Mouse (Mus musculus) embryonic facial prominence, embryonic 11.5 days (tissue): ENCODE results near the gene Stx7. TPM values are rescaled to one million over a fixed set of nuclear protein-coding genes. Genes with fewer than 3 reads are reported as not detected.
A peak's percentile ranks its signal among the peaks of the same experiment; 100 is the strongest.
"Not testable (repeated sequence)": the region's sequence is repeated elsewhere in the genome, so short reads cannot be mapped to it uniquely, and the experiment has no call there.

ENCODE experiments used
- ATAC-seq: fragments of 200-750 bp; cut with Nextera tagmentation; replicated peaks from 2 replicates; pipeline ENCODE4 v1.8.0; 2017; ENCODE audit warnings: low read depth; ENCODE audit not compliant: insufficient number of reproducible peaks, low FRiP score, low TSS enrichment
- DNase-seq: peaks from one replicate; pipeline ENCODE4 v3.0.0-alpha.2; 2015; ENCODE audit warnings: low spot score
- H3K27ac ChIP-seq: fragments of 300-500 bp; sonication (generic); replicated peaks from 2 replicates; pipeline ENCODE4 v1.5.1; 2014; ENCODE audit warnings: mild to moderate bottlenecking, low read depth, low read length, control low read depth
- H3K27me3 ChIP-seq: fragments of 300-500 bp; sonication (generic); 2 replicates; pipeline ENCODE4 v1.6.1; 2014; ENCODE audit warnings: mild to moderate bottlenecking, low read length, moderate library complexity, mixed read lengths; ENCODE audit not compliant: control insufficient read depth, insufficient read depth
- H3K36me3 ChIP-seq: fragments of 300-500 bp; sonication (generic); replicated peaks from 2 replicates; pipeline ENCODE4 v1.6.1; 2014; ENCODE audit warnings: low read depth, mild to moderate bottlenecking, low read length, moderate library complexity, mixed read lengths; ENCODE audit not compliant: control insufficient read depth, insufficient read depth
- H3K4me1 ChIP-seq: fragments of 300-500 bp; sonication (generic); 2 replicates; pipeline ENCODE4 v1.6.1; 2014; ENCODE audit warnings: low read length, mixed read lengths; ENCODE audit not compliant: control insufficient read depth, insufficient read depth
- H3K4me2 ChIP-seq: fragments of 300-500 bp; sonication (generic); 2 replicates; pipeline ENCODE4 v1.6.1; 2014; ENCODE audit warnings: low read depth, mild to moderate bottlenecking, control low read depth, low read length, moderate library complexity
- H3K4me3 ChIP-seq: fragments of 300-500 bp; sonication (generic); 2 replicates; pipeline ENCODE4 v1.5.1; 2014; ENCODE audit warnings: low read depth, low read length, control low read depth
- H3K9ac ChIP-seq: fragments of 300-500 bp; sonication (generic); replicated peaks from 2 replicates; pipeline ENCODE4 v1.6.1; 2014; ENCODE audit warnings: mild to moderate bottlenecking, control low read depth, low read length
- H3K9me3 ChIP-seq: fragments of 300-500 bp; sonication (generic); replicated peaks from 2 replicates; pipeline ENCODE4 v1.6.1; 2016; ENCODE audit warnings: mild to moderate bottlenecking, low read length, inconsistent platforms, mixed read lengths; ENCODE audit not compliant: control insufficient read depth
- WGBS: fragments of 180-500 bp; shearing (Covaris S2); extraction: QIAGEN DNeasy Blood & Tissue Kit; methylation state at CpG from one replicate; pipeline ENCODE4 v1.1.7; 2014; 5-methylcytosine and 5-hydroxymethylcytosine counted together
- polyA plus RNA-seq: library from polyadenylated mRNA; unstranded; fragments of >200 nt; fragmentation: Nextera tagmentation; extraction: Ambion mirVana; gene quantifications from 2 replicates; pipeline ENCODE4 v1.2.1, GENCODE M21; 2014

The Stx7 gene
- 76.4 and 79.4 TPM in 2 replicates for polyA plus RNA-seq

DNA sequence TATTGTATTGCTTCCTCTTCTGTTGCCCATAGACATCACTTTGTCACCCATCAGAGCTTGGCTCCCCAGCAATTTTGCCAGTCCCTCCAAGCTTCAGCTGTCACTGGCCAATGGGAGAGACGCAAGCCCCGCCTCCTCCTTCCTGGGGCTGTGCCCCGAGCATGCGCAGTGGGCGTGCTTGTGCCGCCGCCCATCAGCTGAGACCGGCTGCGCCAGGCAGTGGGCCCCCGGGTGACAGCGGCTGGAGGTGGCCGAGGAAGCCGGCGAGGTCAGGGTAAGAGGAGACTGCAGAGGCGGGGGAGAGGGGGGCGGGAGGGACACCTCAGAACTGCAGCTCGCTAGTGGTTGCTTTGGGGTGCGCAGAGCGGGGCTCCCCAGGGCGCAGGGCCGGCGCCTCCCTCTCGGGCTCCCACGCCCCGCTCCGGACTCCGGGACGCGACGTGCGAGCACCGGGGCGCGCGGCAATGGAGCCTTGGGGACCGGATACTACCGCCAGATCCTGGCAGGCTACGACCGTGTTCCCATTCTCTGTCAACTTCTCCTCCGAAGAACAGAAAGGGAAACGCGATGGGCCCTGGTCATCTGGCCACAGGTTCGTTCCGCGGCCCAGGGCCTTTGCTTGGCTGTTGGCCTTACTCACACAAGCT lies at the start of gene Stx7:
Gene Stx7 (plus strand): TSS at position 168 of the 647 bp plus-strand sequence.
- peak; percentile 94 for DNase-seq
- Histone ChIP-seq H3K36me3 (no peaks in the 10 kb centered on the region), H3K9ac (peak within 1 kb of the TSS; percentile 74), H3K27me3 (no peaks in the 10 kb centered on the region), H3K27ac (no peak within 1 kb of the TSS), H3K9me3 (no peaks in the 10 kb centered on the region), H3K4me2 (peak within 1 kb of the TSS; percentile 74), H3K4me1 (no peaks in the 10 kb centered on the region), H3K4me3 (peak within 1 kb of the TSS; percentile 76)
- ATAC-seq, result peak; percentile 95
- WGBS, result under 1% methylated on average over 42 of the region's 45 CpGs

DNA sequence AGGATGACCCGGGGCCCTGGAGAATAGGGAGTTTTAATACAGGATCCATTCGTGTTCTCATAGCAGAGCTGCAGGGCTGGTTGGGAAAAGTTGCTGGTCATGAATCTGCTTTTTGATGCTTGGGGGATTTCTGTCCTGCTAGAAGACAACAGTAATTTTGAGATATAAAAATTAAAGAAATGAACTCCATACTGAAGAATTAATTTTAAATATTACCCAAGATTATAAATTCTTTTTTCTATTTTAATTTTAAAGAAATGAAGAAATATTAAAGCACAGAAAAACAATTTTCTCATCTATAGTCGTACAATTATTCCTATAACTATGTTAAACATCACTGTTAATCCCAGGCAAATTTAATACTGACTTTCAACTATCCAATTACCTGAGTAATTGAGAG lies 47.3 kb upstream of the Stx7 start, which contains the start of gene Taar8c:
Gene Taar8c (minus strand): TSS at position 101 of the 400 bp plus-strand sequence.
- not testable (repeated sequence) for H3K36me3 ChIP-seq, H3K4me1 ChIP-seq, H3K9me3 ChIP-seq, H3K4me2 ChIP-seq, ATAC-seq, H3K27me3 ChIP-seq, H3K9ac ChIP-seq, H3K27ac ChIP-seq, H3K4me3 ChIP-seq, DNase-seq
- WGBS, result 82% methylated on average over 1 of the region's 3 CpGs

DNA sequence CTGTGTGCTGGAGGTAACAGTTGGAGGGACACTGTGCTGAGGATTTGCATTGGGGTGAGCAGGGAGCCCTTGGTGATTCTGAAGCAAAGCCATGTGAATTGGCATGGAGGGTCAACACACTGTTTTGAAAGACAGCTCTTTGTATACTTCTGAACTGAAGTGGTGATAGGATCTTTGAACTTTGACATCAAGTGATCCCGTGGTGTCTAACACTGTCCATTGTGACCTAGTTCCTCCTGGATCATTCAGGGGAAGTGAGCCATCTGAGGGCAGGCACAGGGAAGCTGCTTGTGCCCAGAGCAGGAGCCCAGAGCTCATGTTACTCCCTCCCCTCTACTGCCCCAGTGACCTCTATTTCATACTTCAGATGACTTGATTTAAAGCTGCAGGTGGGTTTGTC lies 45.8 kb upstream of the Stx7 start:
- not testable (repeated sequence) for H3K27me3 ChIP-seq, H3K4me1 ChIP-seq, ATAC-seq, H3K4me3 ChIP-seq, H3K9me3 ChIP-seq, H3K36me3 ChIP-seq, H3K27ac ChIP-seq, H3K9ac ChIP-seq, DNase-seq, H3K4me2 ChIP-seq
- 0% methylated on average over 1 of the region's 1 CpGs for WGBS

DNA sequence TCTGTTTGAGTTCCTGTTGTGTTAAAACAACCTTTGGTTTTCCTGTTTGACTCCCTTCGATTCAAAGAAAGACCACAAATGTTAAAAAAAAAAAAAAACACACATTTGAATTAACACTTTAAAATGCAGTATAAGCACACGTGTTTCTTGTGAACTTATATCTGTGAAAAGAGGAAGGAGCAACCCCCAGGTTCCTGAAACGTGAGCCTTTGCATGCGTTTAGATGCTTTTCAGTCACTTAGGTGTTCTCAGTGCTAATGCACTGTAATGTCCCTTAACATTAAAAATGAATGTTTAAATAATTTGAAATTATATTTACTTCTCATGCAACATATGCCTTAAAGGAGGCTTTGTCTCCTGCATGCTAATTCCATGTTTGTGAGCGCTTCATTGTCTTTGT lies 41.4 kb upstream of the Stx7 start:
- no peak overlapping the region for H3K4me2 ChIP-seq
- H3K4me3 ChIP-seq, result no peak overlapping the region
- H3K4me1 ChIP-seq, result no peaks in the 10 kb centered on the region
- no peak for DNase-seq
- no peak for ATAC-seq
- no peak overlapping the region for H3K27ac ChIP-seq
- no peaks in the 10 kb centered on the region for H3K9me3 ChIP-seq
- no peak overlapping the region for H3K9ac ChIP-seq
- WGBS, result 57% methylated on average over 5 of the region's 5 CpGs
- H3K27me3 ChIP-seq, result no peaks in the 10 kb centered on the region
- no peaks in the 10 kb centered on the region for H3K36me3 ChIP-seq

DNA sequence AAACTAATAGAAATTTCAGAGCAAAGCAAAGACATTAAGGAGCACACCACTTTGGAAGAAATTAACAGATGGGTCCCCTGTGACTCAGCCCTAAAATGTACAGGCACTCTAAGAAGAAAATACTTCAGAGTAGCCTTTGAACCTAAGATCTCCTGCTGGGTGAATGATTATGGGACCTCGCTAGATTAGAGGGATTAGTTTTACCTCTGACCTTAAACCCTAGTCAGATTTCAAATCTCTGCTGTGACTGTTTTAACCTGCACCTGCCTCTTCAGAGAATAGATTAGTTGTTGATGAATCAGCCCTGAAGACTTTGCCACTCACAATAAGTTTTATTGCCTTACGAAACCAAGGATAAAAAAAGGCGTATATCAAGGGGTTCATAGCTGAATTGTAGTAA lies 40.9 kb upstream of the Stx7 start:
- no peaks in the 10 kb centered on the region for H3K9me3 ChIP-seq
- WGBS, result 62% methylated on average over 3 of the region's 3 CpGs
- no peak overlapping the region for H3K4me3 ChIP-seq
- no peaks in the 10 kb centered on the region for H3K4me1 ChIP-seq
- ATAC-seq (no peak), DNase-seq (no peak)
- H3K9ac ChIP-seq, result no peak overlapping the region
- no peaks in the 10 kb centered on the region for H3K36me3 ChIP-seq
- H3K27me3 ChIP-seq, result no peaks in the 10 kb centered on the region
- H3K4me2 ChIP-seq, result no peak overlapping the region
- no peak overlapping the region for H3K27ac ChIP-seq

DNA sequence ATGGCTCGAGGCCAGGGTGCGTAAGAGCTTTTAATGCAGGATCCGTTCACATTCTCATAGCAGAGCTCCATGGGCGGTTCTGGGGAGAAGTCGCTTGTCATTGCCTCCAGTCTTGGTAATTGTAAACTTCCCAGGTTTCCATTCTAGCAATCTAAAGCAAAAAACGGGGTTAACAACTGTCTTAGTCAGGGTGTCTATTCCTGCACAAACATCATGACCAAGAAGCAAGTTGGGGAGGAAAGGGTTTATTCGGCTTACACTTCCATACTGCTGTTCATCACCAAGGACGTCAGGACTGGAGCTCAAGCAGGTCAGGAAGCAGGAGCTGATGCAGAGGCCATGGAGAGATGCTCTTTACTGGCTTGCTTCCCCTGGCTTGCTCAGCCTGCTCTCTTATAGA lies 39.7 kb upstream of the Stx7 start, which contains the start of gene Taar9:
Gene Taar9 (minus strand): TSS at position 101 of the 400 bp plus-strand sequence.
- H3K9me3 ChIP-seq, DNase-seq, H3K36me3 ChIP-seq, ATAC-seq, H3K4me2 ChIP-seq, H3K27me3 ChIP-seq, H3K27ac ChIP-seq, H3K9ac ChIP-seq, H3K4me1 ChIP-seq, H3K4me3 ChIP-seq: not testable (repeated sequence)
- 80% methylated on average over 8 of the region's 8 CpGs for WGBS

DNA sequence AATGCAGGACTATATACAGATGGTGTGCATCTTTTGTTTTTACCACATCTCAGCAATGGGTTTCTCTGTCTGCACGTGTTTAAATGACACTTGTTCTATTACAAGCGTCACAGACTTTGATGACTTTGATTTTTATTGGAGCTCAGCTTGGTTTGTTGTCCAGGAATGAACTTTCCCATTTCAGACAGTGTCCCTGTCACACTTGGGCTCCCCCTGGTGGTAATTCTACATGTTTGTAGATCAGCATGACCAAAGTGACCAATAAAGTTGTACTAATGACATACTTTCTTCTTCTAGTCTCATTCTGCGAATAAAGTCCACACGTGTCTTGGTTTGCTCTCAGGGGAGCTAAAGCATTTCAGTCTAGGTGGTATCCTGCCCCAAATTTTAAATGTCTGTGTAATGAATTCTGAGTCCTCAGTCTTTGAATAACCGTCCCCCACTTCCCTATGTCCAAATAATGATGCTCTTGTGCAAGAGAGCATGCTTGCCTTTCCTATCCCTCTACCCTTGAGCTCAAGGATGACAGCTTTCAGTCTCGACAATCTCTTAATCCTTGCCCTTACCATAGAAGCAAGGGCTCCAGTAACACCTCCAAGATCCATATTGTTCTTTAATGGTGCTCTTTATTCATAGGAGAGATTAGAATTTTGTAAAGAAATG lies 37.9 kb upstream of the Stx7 start:
- DNase-seq, result peak; percentile 81
- H3K9ac ChIP-seq, result no peak overlapping the region

More for the DNA sequence above, 37.9 kb upstream of the Stx7 start:
- H3K27ac ChIP-seq, result no peak overlapping the region
- WGBS, result 48% methylated on average over 6 of the region's 6 CpGs
- ATAC-seq, result no peak
- H3K27me3 ChIP-seq, result no peaks in the 10 kb centered on the region
- no peak overlapping the region for H3K4me2 ChIP-seq
- H3K4me1 ChIP-seq, result no peaks in the 10 kb centered on the region
- no peak overlapping the region for H3K4me3 ChIP-seq
- H3K9me3 ChIP-seq, result no peaks in the 10 kb centered on the region
- H3K36me3 ChIP-seq, result no peaks in the 10 kb centered on the region
